Mouse (Mus musculus) liver, embryonic 14.5 days (tissue): ENCODE measurements at regions not wholly inside any gene's neighbourhood (a gene's known extent, or its start where the extent isn't known, plus 50 kb on each side); places are given as distances from the start of the nearest gene placed in this dataset.

Experiments
- CTCF ChIP-seq: IDR thresholded peaks from 2 replicates; pipeline ENCODE4 v1.5.1; 2016; ENCODE audit warnings: antibody characterized with exemption, low read depth, control low read depth
- EP300 ChIP-seq: IDR thresholded peaks from 2 replicates; pipeline ENCODE4 v1.6.1; 2016; ENCODE audit warnings: antibody characterized with exemption, low read depth

GRCm38 (mm10) chr12:14063276-14063675 is 88.6 kb downstream of the Fam84a start:
- TF ChIP-seq CTCF (no peak), EP300 (no peak)
